Mouse (Mus musculus) MEL (cell line): Measurements from ENCODE around the gene Pafah2. TPM values are rescaled to one million over a fixed set of nuclear protein-coding genes. Genes with fewer than 3 reads are reported as not detected.
A peak's percentile ranks its signal among the peaks of the same experiment; 100 is the strongest.

Experiments used
- DNase-seq: peaks from one replicate; pipeline ENCODE4 v3.0.0; 2011; ENCODE audit warnings: low read depth, low spot score
- H3K27ac ChIP-seq: 2 replicates; pipeline ENCODE4 v1.5.1; 2012; ENCODE audit warnings: low read depth, mild to moderate bottlenecking, control low read depth, low read length, moderate library complexity; ENCODE audit not compliant: control insufficient read depth
- H3K27me3 ChIP-seq, 2 experiments: fragments of 150-350 bp in 1 of 2; sonication (generic) in 1 of 2; 2 replicates each; pipeline ENCODE4 v1.6.1; 2012; ENCODE audit warnings: low read length in 2 of 2, mild to moderate bottlenecking in 2 of 2, improper control_type of control experiment in 1 of 2, moderate library complexity in 1 of 2; ENCODE audit not compliant: insufficient read depth in 2 of 2, control insufficient read depth in 1 of 2
- H3K36me3 ChIP-seq, 2 experiments: 2 replicates each; pipeline ENCODE4 v1.6.1; 2012 to 2014; ENCODE audit warnings: low read length in 2 of 2, improper control_type of control experiment in 1 of 2, inconsistent platforms in 1 of 2, mild to moderate bottlenecking in 1 of 2; ENCODE audit not compliant: insufficient read depth in 2 of 2, control insufficient read depth in 1 of 2
- H3K4me1 ChIP-seq, 2 experiments: fragments of 150-350 bp in 1 of 2; sonication (generic) in 1 of 2; 2 replicates each; pipeline ENCODE4 v1.6.1; 2012; ENCODE audit warnings: low read length in 2 of 2, improper control_type of control experiment in 1 of 2, mild to moderate bottlenecking in 1 of 2; ENCODE audit not compliant: insufficient read depth in 2 of 2, control insufficient read depth in 1 of 2
- H3K4me3 ChIP-seq, 2 experiments: fragments of 150-350 bp in 1 of 2; sonication (generic) in 1 of 2; 2 replicates each; pipeline ENCODE4 v1.5.1; 2012; ENCODE audit warnings: low read depth in 2 of 2, low read length in 2 of 2, mild to moderate bottlenecking in 2 of 2, moderate library complexity in 2 of 2, control low read depth in 1 of 2, improper control_type of control experiment in 1 of 2; ENCODE audit not compliant: control insufficient read depth in 1 of 2, insufficient read depth in 1 of 2
- H3K79me2 ChIP-seq: 2 replicates; pipeline ENCODE4 v1.6.1; 2012; ENCODE audit warnings: mild to moderate bottlenecking, low read length, moderate library complexity; ENCODE audit not compliant: control insufficient read depth, poor library complexity, insufficient read depth
- H3K9ac ChIP-seq: 2 replicates; pipeline ENCODE4 v1.6.1; 2012; ENCODE audit warnings: low read depth, mild to moderate bottlenecking, control low read depth, low read length, moderate library complexity; ENCODE audit not compliant: control insufficient read depth, poor library complexity, severe bottlenecking
- H3K9me3 ChIP-seq: fragments of 150-350 bp; sonication (generic); replicated peaks from 2 replicates; pipeline ENCODE4 v1.6.1; 2012; ENCODE audit warnings: mild to moderate bottlenecking, low read length, improper control_type of control experiment, moderate library complexity; ENCODE audit not compliant: insufficient read depth
- BHLHE40 ChIP-seq: IDR thresholded peaks from 2 replicates; pipeline ENCODE4 v1.6.1; 2012; ENCODE audit warnings: low read depth, mild to moderate bottlenecking, inconsistent platforms, low read length, improper control_type of control experiment, borderline replicate concordance
- E2F4 ChIP-seq: IDR thresholded peaks from 2 replicates; pipeline ENCODE4 v1.6.1; 2011; ENCODE audit warnings: low read depth, low read length, improper control_type of control experiment, borderline replicate concordance
- ELF1 ChIP-seq: IDR thresholded peaks from 2 replicates; pipeline ENCODE4 v1.6.1; 2014; ENCODE audit warnings: low read depth, mild to moderate bottlenecking, inconsistent platforms, low read length, improper control_type of control experiment, moderate library complexity
- EP300 ChIP-seq, 2 experiments: IDR thresholded peaks; 2 replicates each; pipeline ENCODE4 v1.6.1; 2011; ENCODE audit warnings: improper control_type of control experiment in 2 of 2, low read length in 2 of 2, low read depth in 1 of 2, mild to moderate bottlenecking in 1 of 2
- ETS1 ChIP-seq: IDR thresholded peaks from 2 replicates; pipeline ENCODE4 v1.6.1; 2012; ENCODE audit warnings: low read depth, mild to moderate bottlenecking, inconsistent platforms, low read length, improper control_type of control experiment, moderate library complexity
- GATA1 ChIP-seq: IDR thresholded peaks from 2 replicates; pipeline ENCODE4 v1.6.1; 2011; ENCODE audit warnings: low read depth, low read length, improper control_type of control experiment
- HCFC1 ChIP-seq: IDR thresholded peaks from 2 replicates; pipeline ENCODE4 v1.6.1; 2012; ENCODE audit warnings: low read depth, mild to moderate bottlenecking, inconsistent platforms, low read length, improper control_type of control experiment, moderate library complexity
- JUND ChIP-seq: IDR thresholded peaks from 2 replicates; pipeline ENCODE4 v1.6.1; 2011; ENCODE audit warnings: low read depth, mild to moderate bottlenecking, improper control_type of control experiment, low read length
- KAT2A ChIP-seq: conservative IDR thresholded peaks from 2 replicates; pipeline ENCODE4 v1.6.1; 2012; ENCODE audit warnings: low read depth, low read length, improper control_type of control experiment, inconsistent platforms
- MAZ ChIP-seq: IDR thresholded peaks from 2 replicates; pipeline ENCODE4 v1.6.1; 2012; ENCODE audit warnings: low read depth, mild to moderate bottlenecking, inconsistent platforms, low read length, improper control_type of control experiment
- MEF2A ChIP-seq: IDR thresholded peaks from 2 replicates; pipeline ENCODE4 v1.6.1; 2014; ENCODE audit warnings: low read depth, mild to moderate bottlenecking, inconsistent platforms, low read length, improper control_type of control experiment; ENCODE audit not compliant: poor library complexity, insufficient replicate concordance, severe bottlenecking; ENCODE audit errors: extremely low read depth
- MXI1 ChIP-seq: IDR thresholded peaks from 2 replicates; pipeline ENCODE4 v1.6.1; 2011; ENCODE audit warnings: mild to moderate bottlenecking, low read depth, low read length, improper control_type of control experiment
- MYB ChIP-seq: IDR thresholded peaks from 2 replicates; pipeline ENCODE4 v1.6.1; 2011; ENCODE audit warnings: mild to moderate bottlenecking, low read depth, low read length, improper control_type of control experiment
- MYC ChIP-seq: IDR thresholded peaks from 2 replicates; pipeline ENCODE4 v1.6.1; 2011; ENCODE audit warnings: low read depth, mild to moderate bottlenecking, low read length, improper control_type of control experiment, moderate library complexity
- POLR2AphosphoS2 ChIP-seq: IDR thresholded peaks from 2 replicates; pipeline ENCODE4 v1.6.1; 2011; ENCODE audit warnings: low read length, improper control_type of control experiment
- RAD21 ChIP-seq: IDR thresholded peaks from 2 replicates; pipeline ENCODE4 v1.6.1; 2011; ENCODE audit warnings: mild to moderate bottlenecking, low read depth, low read length, improper control_type of control experiment
- RCOR1 ChIP-seq: IDR thresholded peaks from 2 replicates; pipeline ENCODE4 v1.6.1; 2012; ENCODE audit warnings: low read depth, mild to moderate bottlenecking, inconsistent platforms, low read length, improper control_type of control experiment
- SIN3A ChIP-seq: IDR thresholded peaks from 2 replicates; pipeline ENCODE4 v1.6.1; 2012; ENCODE audit warnings: low read length, improper control_type of control experiment, inconsistent platforms
- SMC3 ChIP-seq: IDR thresholded peaks from 2 replicates; pipeline ENCODE4 v1.6.1; 2011; ENCODE audit warnings: low read depth, low read length, improper control_type of control experiment
- TBP ChIP-seq: IDR thresholded peaks from 2 replicates; pipeline ENCODE4 v1.8.0; 2011; ENCODE audit warnings: low read depth, low read length, improper control_type of control experiment
- UBTF ChIP-seq: IDR thresholded peaks from 2 replicates; pipeline ENCODE4 v1.6.1; 2012; ENCODE audit warnings: low read depth, mild to moderate bottlenecking, inconsistent platforms, low read length, improper control_type of control experiment, moderate library complexity, borderline replicate concordance; ENCODE audit not compliant: insufficient read depth
- ZC3H11A ChIP-seq: IDR thresholded peaks from 2 replicates; pipeline ENCODE4 v1.6.1; 2012; ENCODE audit warnings: low read depth, mild to moderate bottlenecking, inconsistent platforms, low read length, improper control_type of control experiment
- ZMIZ1 ChIP-seq: IDR thresholded peaks from 2 replicates; pipeline ENCODE4 v1.6.1; 2012; ENCODE audit warnings: low read depth, mild to moderate bottlenecking, inconsistent platforms, low read length, improper control_type of control experiment, moderate library complexity
- ZNF384 ChIP-seq: IDR thresholded peaks from 2 replicates; pipeline ENCODE4 v1.6.1; 2012; ENCODE audit warnings: low read depth, mild to moderate bottlenecking, inconsistent platforms, low read length, improper control_type of control experiment
- polyA plus RNA-seq, 2 experiments: library from polyadenylated mRNA; stranded (reverse) in 1 of 2; unstranded in 1 of 2; fragments of >175 nt in 1 of 2; fragments of >200 nt in 1 of 2; gene quantifications; 2 replicates each; pipeline versions ENCODE4 v1.2.1 to v1.2.4; 2012; ENCODE audit warnings: low replicate concordance in 2 of 2, low read depth in 1 of 2; ENCODE audit not compliant: insufficient read length in 2 of 2, insufficient read depth in 1 of 2, missing spikeins in 1 of 2
- total RNA-seq: library from RNA; depleted of rRNA; stranded (reverse); fragments of 300-350 nt; gene quantifications from 2 replicates; pipeline ENCODE4 v1.2.3, GENCODE M21; 2012

The Pafah2 gene
- total and polyA plus RNA-seq, 3 experiments: 6.0 to 10.6 TPM; not detected in 1

GRCm38 (mm10) chr4:134397732-134398131 lies 1.6 kb downstream of the Pafah2 start:
- Histone ChIP-seq H3K4me3 (no peak overlapping the region), H3K27me3 (no peaks in the 10 kb centered on the region), H3K27ac (no peak overlapping the region), H3K4me1 (peaks cover 2 to 7% of the 10 kb centered on the region in 2 experiments; a peak in 2 of 4 replicates), H3K9ac (no peak overlapping the region), H3K36me3 (no peaks in the 10 kb centered on the region; a peak in 1 of 4 replicates), H3K79me2 (no peaks in the 10 kb centered on the region; the same call in 1 of the 2 replicates), H3K9me3 (no peaks in the 10 kb centered on the region)
- DNase-seq: no peak
- TF ChIP-seq MYC (no peak), MYB (no peak), MAZ (no peak), E2F4 (no peak), SMC3 (no peak), KAT2A (no peak), POLR2AphosphoS2 (no peak), GATA1 (no peak), ELF1 (no peak), MXI1 (no peak), TBP (no peak)

GRCm38 (mm10) chr4:134400206-134400605 lies 4.1 kb downstream of the Pafah2 start:
- DNase-seq: peak; percentile 13
- TF ChIP-seq HCFC1 (no peak), SIN3A (no peak), ZMIZ1 (no peak), MYC (no peak), EP300 (IDR thresholded peaks at IDR 0.05; ENCODE audit: low read depth in 1 of 2, low read length in 2 of 2) (no peak), TBP (no peak), ZNF384 (no peak), ZC3H11A (no peak), MAZ (no peak), BHLHE40 (no peak), POLR2AphosphoS2 (no peak), KAT2A (no peak), UBTF (no peak), JUND (no peak), GATA1 (no peak), RAD21 (no peak), ETS1 (no peak), MEF2A (no peak), MXI1 (no peak), RCOR1 (no peak)
- Histone ChIP-seq H3K36me3 (no peaks in the 10 kb centered on the region; a peak in 1 of 4 replicates), H3K27me3 (no peaks in the 10 kb centered on the region), H3K4me1 (peaks cover 5 to 16% of the 10 kb centered on the region in 2 experiments; a peak in 3 of 4 replicates), H3K9ac (no peak overlapping the region), H3K4me3 (no peak overlapping the region), H3K9me3 (no peaks in the 10 kb centered on the region), H3K79me2 (no peaks in the 10 kb centered on the region; the same call in 1 of the 2 replicates), H3K27ac (no peak overlapping the region)
